Mouse (Mus musculus) hindbrain, embryonic 10.5 days (tissue): Measurements from ENCODE around the gene Rpl12. TPM values are rescaled to one million over a fixed set of nuclear protein-coding genes. Genes with fewer than 3 reads are reported as not detected.

ENCODE experiments used
- DNase-seq: peaks from one replicate; pipeline ENCODE4 v3.0.0-alpha.2; 2017; ENCODE audit warnings: low spot score
- H3K27ac ChIP-seq: fragments of 300-500 bp; sonication (generic); 2 replicates; pipeline ENCODE4 v1.5.1; 2016; ENCODE audit warnings: mild to moderate bottlenecking, moderate library complexity
- H3K27me3 ChIP-seq: fragments of 300-500 bp; sonication (generic); 2 replicates; pipeline ENCODE4 v1.6.1; 2016; ENCODE audit warnings: mild to moderate bottlenecking; ENCODE audit not compliant: poor library complexity, insufficient read depth, severe bottlenecking
- H3K36me3 ChIP-seq: fragments of 300-500 bp; sonication (generic); 2 replicates; pipeline ENCODE4 v1.6.1; 2016; ENCODE audit warnings: mild to moderate bottlenecking, moderate library complexity
- H3K4me1 ChIP-seq: fragments of 300-500 bp; sonication (generic); replicated peaks from 2 replicates; pipeline ENCODE4 v1.6.1; 2016; ENCODE audit warnings: mild to moderate bottlenecking
- H3K4me3 ChIP-seq: fragments of 300-500 bp; sonication (generic); 2 replicates; pipeline ENCODE4 v1.5.1; 2016; ENCODE audit warnings: mild to moderate bottlenecking, moderate library complexity
- H3K9me3 ChIP-seq: fragments of 300-500 bp; sonication (generic); 2 replicates; pipeline ENCODE4 v1.6.1; 2016; ENCODE audit warnings: mild to moderate bottlenecking, moderate library complexity
- WGBS: fragments of 180-500 bp; shearing (Covaris S2); methylation state at CpG from one replicate; pipeline ENCODE4 v1.1.7; 2016; 5-methylcytosine and 5-hydroxymethylcytosine counted together
- polyA plus RNA-seq: library from polyadenylated mRNA; unstranded; fragments of >200 nt; fragmentation: Nextera tagmentation; extraction: Ambion mirVana; gene quantifications from 2 replicates; pipeline ENCODE4 v1.2.1, GENCODE M21; 2016

The Rpl12 gene
- polyA plus RNA-seq, 1 experiment from 2014 or later = 131 TPM

GRCm38 (mm10) chr2:32962062-32962874, 909 bp downstream of the Rpl12 start:
- H3K4me3 ChIP-seq = peak overlapping the region; percentile 98
- DNase-seq = peak; percentile 46
- no peaks in the 10 kb centered on the region for H3K27me3 ChIP-seq
- no peaks in the 10 kb centered on the region for H3K9me3 ChIP-seq
- H3K27ac ChIP-seq = peak overlapping the region; percentile 97
- peaks cover 66% of the 10 kb centered on the region for H3K4me1 ChIP-seq
- H3K36me3 ChIP-seq = peaks cover 41% of the 10 kb centered on the region
- WGBS = under 1% methylated on average over 33 of the region's 33 CpGs

DNA sequence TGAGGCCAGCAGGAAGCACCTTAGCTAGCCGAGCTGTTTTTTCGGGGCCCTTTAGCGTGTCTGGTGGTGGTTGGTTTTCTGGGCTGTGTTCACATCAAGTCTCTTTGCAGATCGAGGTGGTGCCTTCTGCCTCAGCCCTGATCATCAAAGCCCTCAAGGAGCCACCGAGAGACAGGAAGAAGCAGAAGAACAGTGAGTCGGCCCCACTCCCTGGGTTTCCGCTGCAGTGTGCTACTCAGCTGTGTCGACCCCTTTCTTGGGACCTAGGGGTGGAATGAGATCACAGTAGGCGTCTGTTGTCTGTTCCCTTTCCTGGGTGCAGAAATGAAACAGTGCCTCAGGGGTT, 1.5 kb downstream of the Rpl12 start:
- DNase-seq = no peak
- Histone ChIP-seq H3K36me3 (peaks cover 36% of the 10 kb centered on the region), H3K27me3 (no peaks in the 10 kb centered on the region), H3K4me3 (peak overlapping the region; percentile 98), H3K4me1 (peaks cover 71% of the 10 kb centered on the region), H3K9me3 (no peaks in the 10 kb centered on the region), H3K27ac (peak overlapping the region; percentile 97)
- 9% methylated on average over 9 of the region's 9 CpGs for WGBS

DNA sequence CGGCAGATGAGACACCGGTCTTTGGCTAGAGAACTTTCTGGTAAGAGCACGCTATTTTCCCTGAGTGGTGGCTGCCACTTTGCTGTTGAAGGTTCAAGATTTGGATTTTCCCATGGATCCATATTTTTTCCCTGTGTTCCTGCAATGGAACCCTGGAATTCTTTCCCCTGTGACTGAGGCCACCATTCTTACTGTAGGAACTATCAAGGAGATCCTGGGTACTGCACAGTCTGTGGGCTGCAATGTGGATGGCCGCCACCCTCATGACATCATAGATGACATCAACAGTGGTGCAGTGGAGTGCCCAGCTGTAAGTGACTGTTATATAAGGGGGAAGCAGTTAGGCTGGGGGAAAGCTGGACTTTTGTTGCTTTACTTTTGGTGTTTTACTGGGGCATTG, 2.2 kb downstream of the Rpl12 start:
- Histone ChIP-seq H3K4me1 (peaks cover 76% of the 10 kb centered on the region), H3K27ac (no peak overlapping the region), H3K9me3 (no peaks in the 10 kb centered on the region), H3K27me3 (no peaks in the 10 kb centered on the region), H3K36me3 (peaks cover 30% of the 10 kb centered on the region), H3K4me3 (peak overlapping the region; percentile 98)
- no peak for DNase-seq
- WGBS = 75% methylated on average over 4 of the region's 4 CpGs

DNA sequence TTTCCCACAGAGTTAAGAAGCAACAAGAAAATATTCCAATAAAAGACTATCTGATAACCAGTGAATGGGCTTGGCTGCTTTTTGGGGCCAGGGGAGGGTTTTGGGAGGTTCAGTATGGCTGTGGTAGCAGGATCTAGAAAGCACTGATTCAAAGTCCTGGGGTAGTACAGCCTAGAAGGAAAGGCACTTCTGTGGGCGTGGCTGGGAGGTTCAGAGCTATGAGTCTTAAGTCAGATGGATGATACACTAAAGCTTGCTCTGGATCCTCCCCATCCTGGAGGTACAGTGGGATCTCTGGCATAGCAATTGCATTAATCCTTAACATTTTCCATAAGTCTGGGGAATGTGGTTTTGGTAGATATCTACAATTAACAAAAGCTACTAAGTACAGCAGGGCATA, 2.6 kb downstream of the Rpl12 start:
- H3K4me1 ChIP-seq = peaks cover 76% of the 10 kb centered on the region
- WGBS = 70% methylated on average over 1 of the region's 1 CpGs

DNA sequence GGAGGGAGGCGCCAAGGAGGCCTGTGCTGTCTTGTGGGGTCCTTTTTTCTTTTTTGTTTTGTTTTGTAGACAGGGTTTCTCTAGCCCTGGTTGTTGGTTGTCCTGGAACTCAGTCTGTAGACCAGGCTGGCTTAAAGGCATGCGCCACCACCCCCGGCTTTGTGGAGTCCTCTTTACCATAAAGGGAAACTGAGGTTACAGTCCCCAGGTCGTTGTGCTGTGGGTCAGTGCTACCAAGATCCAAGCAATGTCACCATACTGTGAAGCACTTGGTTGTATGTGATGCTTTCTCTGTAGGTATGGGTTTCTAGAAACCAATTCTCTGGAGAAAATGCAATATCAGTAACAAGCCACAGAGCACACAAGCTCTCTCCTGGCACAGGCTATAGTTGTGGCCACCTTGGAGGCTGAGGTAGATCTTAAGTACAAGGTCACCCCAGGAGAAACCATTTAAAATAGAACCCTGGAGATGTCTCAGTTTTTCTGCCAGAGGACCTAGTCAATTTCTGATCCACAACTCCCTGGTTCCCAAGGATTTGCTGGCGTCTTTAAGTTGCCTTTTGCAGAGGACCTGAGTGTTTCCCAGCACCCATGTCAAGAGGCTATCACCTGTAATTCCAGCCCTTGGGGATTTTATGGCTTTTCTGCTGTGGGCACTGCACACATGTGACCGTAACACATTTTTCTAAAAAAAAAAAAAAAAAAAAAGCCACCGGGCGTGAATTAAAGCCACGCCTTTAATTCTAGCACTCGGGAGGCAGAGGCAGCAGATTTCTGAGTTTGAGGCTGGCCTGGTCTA, 3.5 kb downstream of the Rpl12 start:
- Histone ChIP-seq H3K4me3 (peak overlapping the region; percentile 98; the same call in 1 of the 2 replicates), H3K27ac (no peak overlapping the region), H3K36me3 (peaks cover 30% of the 10 kb centered on the region), H3K9me3 (no peaks in the 10 kb centered on the region), H3K27me3 (no peaks in the 10 kb centered on the region), H3K4me1 (peaks cover 76% of the 10 kb centered on the region)
- 31% methylated on average over 10 of the region's 10 CpGs for WGBS
- no peak for DNase-seq

More for the DNA sequence above, 2.6 kb downstream of the Rpl12 start:
- Histone ChIP-seq H3K9me3 (no peaks in the 10 kb centered on the region), H3K36me3 (peaks cover 30% of the 10 kb centered on the region), H3K27me3 (no peaks in the 10 kb centered on the region), H3K4me3 (peak overlapping the region; percentile 98), H3K27ac (no peak overlapping the region)
- DNase-seq = no peak

DNA sequence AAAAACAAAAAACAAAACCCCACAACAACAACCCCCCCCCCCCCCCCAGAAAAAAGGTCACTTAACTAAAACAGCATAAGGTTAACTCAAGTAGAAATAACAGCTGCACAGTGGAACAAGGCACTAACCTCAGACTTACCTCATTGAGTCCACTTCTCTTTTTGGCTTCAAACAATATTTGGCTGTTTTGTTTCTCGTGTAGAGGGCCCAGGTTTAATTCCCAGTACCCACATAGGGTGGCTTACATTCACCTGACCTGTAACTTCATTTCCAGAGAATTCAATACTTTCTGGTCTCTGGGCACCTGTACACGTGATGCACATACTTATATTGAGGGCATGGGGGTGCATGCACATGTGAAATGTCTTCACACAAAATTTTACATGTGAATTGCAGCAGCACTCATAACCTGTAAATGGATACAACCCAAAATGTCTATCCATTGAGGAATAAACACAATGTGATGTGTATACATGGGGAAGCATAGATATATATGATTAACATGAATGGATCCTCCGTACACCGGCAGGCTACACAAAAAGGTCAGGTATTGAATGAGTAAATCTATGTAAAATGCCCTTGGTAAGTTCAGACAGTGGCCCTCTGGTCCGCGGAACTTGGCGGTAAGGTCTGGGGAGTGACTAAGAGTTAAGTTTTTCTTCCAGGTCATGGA, 4.3 kb downstream of the Rpl12 start:
- Histone ChIP-seq H3K4me3 (peak overlapping the region; percentile 73), H3K9me3 (no peaks in the 10 kb centered on the region), H3K27me3 (no peaks in the 10 kb centered on the region), H3K36me3 (peaks cover 30% of the 10 kb centered on the region), H3K27ac (no peak overlapping the region), H3K4me1 (peaks cover 70% of the 10 kb centered on the region)
- DNase-seq = no peak
- 17% methylated on average over 7 of the region's 7 CpGs for WGBS

GRCm38 (mm10) chr2:32966184-32966688, 4.9 kb downstream of the Rpl12 start:
- 12% methylated on average over 13 of the region's 13 CpGs for WGBS
- H3K4me1 ChIP-seq = peaks cover 66% of the 10 kb centered on the region
- DNase-seq = no peak

GRCm38 (mm10) chr2:32966689-32967631, 5.6 kb downstream of the Rpl12 start:
- Histone ChIP-seq H3K4me3 (peak overlapping the region; percentile 73), H3K4me1 (peaks cover 64% of the 10 kb centered on the region), H3K27ac (peak overlapping the region; percentile 94), H3K36me3 (peaks cover 30% of the 10 kb centered on the region), H3K27me3 (no peaks in the 10 kb centered on the region), H3K9me3 (no peaks in the 10 kb centered on the region)
- under 1% methylated on average over 55 of the region's 55 CpGs for WGBS
- DNase-seq = peak; percentile 86

More at GRCm38 (mm10) chr2:32966184-32966688, 4.9 kb downstream of the Rpl12 start:
- peaks cover 30% of the 10 kb centered on the region for H3K36me3 ChIP-seq
- peak overlapping the region; percentile 73 for H3K4me3 ChIP-seq
- peak overlapping the region; percentile 94 for H3K27ac ChIP-seq
- no peaks in the 10 kb centered on the region for H3K9me3 ChIP-seq
- H3K27me3 ChIP-seq = no peaks in the 10 kb centered on the region

GRCm38 (mm10) chr2:32968024-32968614, 6.8 kb downstream of the Rpl12 start:
- DNase-seq = no peak
- H3K4me1 ChIP-seq = peaks cover 52% of the 10 kb centered on the region
- no peaks in the 10 kb centered on the region for H3K9me3 ChIP-seq
- no peaks in the 10 kb centered on the region for H3K27me3 ChIP-seq
- WGBS = 86% methylated on average over 9 of the region's 9 CpGs
- H3K4me3 ChIP-seq = peak overlapping the region; percentile 73; the same call in 1 of the 2 replicates
- H3K27ac ChIP-seq = no peak overlapping the region
- peaks cover 26% of the 10 kb centered on the region for H3K36me3 ChIP-seq

DNA sequence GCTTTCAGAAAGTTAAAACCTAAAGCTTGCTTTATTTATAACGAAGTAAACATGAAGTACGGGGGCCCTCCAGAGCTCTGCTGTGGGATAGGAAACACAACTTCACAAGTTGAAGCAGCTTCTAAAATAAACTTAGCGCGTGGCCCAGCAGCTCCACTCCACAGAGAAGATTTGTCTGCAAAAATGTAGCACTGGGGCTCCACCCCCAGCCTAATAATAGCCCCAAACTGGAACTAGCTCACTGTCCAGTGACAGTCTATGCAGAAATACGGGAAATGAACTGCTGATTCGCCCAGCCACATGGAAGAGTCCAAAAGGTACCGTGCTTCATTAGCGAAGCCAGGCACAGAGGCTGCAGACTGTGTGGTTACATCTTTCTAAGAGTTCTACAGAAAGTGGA, 8.0 kb downstream of the Rpl12 start:
- H3K9me3 ChIP-seq = no peaks in the 10 kb centered on the region
- no peak for DNase-seq
- no peaks in the 10 kb centered on the region for H3K27me3 ChIP-seq
- WGBS = 86% methylated on average over 8 of the region's 8 CpGs
- peaks cover 26% of the 10 kb centered on the region for H3K36me3 ChIP-seq
- no peak overlapping the region for H3K4me3 ChIP-seq
- no peak overlapping the region for H3K27ac ChIP-seq
- H3K4me1 ChIP-seq = peaks cover 40% of the 10 kb centered on the region

DNA sequence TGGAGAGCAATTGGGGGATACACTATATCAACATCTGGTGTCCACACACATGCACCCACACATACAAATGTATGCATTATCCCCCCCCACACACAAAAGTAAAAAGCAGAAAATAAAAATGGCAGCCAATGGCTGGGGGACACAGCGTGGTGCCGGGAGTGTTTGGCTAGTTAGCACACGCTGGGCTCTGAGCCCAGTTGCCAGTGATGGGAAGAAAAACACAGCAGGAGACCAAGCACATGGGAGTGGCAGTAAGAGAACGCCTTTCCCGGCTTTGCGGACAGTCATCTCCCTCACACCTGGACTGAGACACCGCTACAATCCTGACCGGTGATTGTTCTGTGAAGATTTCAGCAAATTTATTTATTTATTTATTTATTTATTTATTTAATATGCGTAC, 9.9 kb downstream of the Rpl12 start:
- no peaks in the 10 kb centered on the region for H3K27me3 ChIP-seq
- H3K36me3 ChIP-seq = peaks cover 39% of the 10 kb centered on the region
- H3K4me3 ChIP-seq = no peak overlapping the region
- peaks cover 25% of the 10 kb centered on the region for H3K4me1 ChIP-seq
- H3K9me3 ChIP-seq = no peaks in the 10 kb centered on the region
- H3K27ac ChIP-seq = no peak overlapping the region
- 37% methylated on average over 9 of the region's 9 CpGs for WGBS
- no peak for DNase-seq
